Mouse (Mus musculus) megakaryocyte, embryonic 14.5 days (primary cell): ENCODE data around the gene A830031A19Rik.

Experiments used
- FLI1 ChIP-seq: IDR thresholded peaks from 2 replicates; pipeline ENCODE4 v1.6.1; 2012; ENCODE audit warnings: low read length, inconsistent platforms, mixed read lengths
- GATA1 ChIP-seq: IDR thresholded peaks from 3 replicates; pipeline ENCODE4 v1.6.1; 2012; ENCODE audit warnings: mixed read lengths, low read length, inconsistent platforms, borderline replicate concordance

DNA sequence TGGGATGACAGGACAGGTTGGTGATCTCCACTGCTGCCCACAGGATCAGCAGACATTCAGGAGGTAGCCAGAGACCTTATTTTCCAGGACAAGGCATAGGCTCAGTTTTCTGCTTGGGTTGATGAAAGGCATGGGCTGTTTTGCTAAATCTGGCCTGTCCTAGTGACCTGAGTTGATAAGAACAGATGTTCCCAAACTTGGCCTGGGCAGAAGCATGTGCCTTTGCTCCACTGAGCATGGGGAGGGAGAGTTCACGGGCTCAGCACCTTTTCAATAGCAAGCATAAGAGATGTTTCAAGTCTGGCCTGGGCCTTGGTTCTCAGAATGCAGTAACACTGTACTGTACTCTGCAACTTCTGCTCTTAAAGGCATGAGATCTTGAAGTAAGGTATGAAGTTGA is 54.1 kb downstream of the A830031A19Rik start:
- TF ChIP-seq GATA1 (no peak), FLI1 (no peak)
